Mouse (Mus musculus) T-helper 1 cell (primary cell): ENCODE data around the gene Olfr1394.

Source experiments
- in situ Hi-C: fragments of 300-600 bp; cut with MboI, MseI; formaldehyde crosslinking; loops from one replicate; pipeline ENCODE4 v1.15.1; 2025; ENCODE audit warnings: high pct_unique_total_duplicates

Olfr1394 gene

DNA sequence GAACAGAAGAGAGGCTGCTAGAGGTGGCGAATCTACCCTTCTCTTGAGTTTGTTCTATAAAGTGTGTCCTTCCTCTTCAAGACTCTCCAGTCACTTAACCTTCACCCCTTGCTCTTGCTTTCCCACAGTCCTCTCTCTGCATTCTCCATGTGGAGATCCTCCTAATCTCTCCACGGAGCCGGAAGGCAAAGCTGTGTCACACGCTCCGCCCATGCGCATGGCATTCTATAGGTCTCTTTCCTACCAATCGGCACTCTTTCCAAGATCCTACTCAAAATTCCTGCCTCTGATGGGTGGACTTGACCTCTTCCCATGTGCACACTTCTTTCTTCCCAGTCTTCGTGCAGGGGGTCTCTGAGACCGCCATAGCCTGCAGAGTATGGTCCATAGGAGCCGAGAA, 33.5 kb downstream of the Olfr1394 start:
- in situ Hi-C loops, result no loop called here

DNA sequence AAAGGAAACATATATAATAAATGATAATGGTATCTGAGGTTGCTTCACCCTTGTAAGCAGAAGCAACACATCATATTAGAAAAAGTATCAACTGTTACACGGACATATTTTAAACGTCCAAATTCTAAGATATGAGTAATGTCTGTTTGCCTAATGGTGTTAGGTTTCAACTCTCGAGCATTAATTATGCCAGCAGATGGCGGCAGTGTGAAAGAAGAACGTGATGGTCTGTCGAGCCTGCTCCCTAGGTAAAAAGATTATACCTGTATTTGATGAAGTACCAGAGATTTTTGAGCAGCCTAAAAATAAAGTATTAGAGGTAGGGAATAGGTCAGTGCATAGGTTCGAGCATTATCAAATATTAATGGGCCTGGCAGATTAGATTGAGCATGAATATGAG, 35.6 kb downstream of the Olfr1394 start:
- in situ Hi-C loops, result loop anchor here (10.0 kb wide), 2 partner anchors 405 to 1005 kb away; no protein-coding TSS in a partner anchor

DNA sequence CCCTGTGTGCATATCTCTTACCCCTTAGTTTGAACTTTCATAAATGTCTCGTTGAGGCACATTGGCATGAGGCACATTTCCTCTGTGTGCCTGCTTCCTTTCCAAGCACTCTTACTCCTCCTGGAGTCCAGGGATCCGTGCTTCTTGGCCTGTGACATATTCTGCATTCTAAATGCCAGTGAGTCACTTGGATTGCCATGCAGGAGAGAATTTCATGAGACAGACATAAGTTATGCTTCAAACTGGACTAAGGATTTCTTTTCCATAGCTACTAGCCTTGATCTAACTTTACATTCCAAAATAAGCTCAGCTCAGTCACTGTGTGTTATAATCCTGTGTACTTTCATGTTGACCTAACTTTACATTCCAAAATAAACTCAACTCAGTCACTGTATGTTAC, 36.9 kb downstream of the Olfr1394 start:
- in situ Hi-C loops, result loop anchor here (10.0 kb wide), 2 partner anchors 406 to 1004 kb away; no protein-coding TSS in a partner anchor

DNA sequence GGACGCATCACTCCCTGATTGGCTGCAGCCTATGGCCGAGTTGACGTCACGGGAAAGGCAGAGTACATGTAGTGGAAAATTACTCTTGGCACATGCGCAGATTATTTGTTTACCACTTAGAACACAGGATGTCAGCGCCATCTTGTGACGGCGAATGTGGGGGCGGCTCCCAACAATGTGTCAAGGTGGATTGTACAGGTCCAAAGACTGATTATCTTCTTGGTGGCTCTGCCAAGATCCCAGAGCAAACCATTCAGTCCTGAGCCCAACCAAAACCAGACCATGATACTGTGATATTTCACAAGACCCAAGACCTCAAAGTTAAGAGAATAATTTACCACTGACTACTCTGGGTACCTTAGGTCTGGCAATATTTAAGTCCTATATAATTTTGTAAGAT, 40.6 kb downstream of the Olfr1394 start:
- in situ Hi-C loops, result loop anchor here (5.0 to 10.0 kb wide), 3 partner anchors 68 to 1000 kb away; no protein-coding TSS in a partner anchor

DNA sequence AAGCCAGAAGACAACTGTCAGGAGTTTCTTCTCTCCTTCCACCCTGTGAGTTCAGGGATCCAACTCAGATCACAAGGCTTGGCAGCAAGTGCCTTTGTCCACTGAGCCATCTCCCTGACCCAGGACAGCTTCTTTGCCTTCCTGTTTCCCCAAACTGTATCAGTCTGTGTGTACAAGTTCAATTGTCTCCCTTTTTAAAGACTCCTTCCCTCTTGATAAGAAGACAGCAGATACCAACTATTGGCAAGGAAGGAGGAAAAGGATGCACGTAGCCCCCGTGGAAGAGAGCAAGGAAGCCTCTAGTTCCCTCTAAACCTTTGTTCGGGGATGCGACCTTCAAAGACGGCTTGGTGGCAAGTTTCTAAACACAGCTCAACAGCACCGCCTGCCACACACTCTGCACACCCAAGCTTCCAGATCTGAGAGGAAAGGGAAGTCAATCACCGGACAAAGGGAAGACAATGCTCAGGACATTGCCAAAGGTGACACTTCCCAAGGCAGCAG, 41.7 kb downstream of the Olfr1394 start:
- in situ Hi-C loops, result loop anchor here (5.0 to 10.0 kb wide), 3 partner anchors 66 to 999 kb away; no protein-coding TSS in a partner anchor

DNA sequence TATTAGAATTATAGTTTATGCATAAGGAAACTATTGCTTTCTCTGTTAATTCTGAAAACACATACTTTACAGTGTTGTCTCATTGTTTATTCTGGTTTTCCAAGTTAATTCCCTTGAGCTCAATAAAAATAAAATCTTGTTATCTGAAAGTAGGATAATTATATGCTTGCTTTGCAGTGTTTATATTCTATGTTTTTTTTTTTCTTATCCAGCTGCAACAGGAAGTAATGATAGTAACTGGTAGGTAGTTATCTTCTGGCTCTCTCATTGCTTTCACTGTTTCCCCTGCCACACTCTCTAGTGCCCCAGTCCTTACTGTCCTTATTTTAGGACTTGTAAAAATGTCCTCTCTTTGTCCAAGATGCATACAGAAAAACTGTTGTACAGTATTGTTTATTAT, 46.5 kb downstream of the Olfr1394 start:
- in situ Hi-C loops, result loop anchor here (10.0 kb wide), 1 partner anchor 396 kb away; the partner anchor contains the start of gene Rack1

DNA sequence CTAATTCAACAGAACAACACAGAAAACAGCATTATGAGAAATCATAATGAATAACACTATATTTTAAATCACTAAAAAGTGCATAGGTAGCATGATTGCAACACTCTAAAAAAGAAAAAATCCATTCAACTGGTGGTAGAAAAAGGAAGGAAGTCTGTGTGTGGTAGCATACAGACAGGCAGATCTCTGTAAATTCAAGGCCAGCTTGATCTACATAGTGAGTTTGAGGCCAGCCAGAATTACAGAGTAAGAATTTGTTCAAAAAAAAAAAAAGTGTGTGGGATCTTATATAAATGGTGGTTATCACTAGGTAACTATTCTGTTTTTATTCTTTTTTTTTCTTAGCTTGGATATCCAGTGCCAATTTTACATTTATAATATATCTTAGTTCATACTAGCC, 47.0 kb downstream of the Olfr1394 start:
- in situ Hi-C loops, result loop anchor here (10.0 kb wide), 1 partner anchor 396 kb away; the partner anchor contains the start of gene Rack1

DNA sequence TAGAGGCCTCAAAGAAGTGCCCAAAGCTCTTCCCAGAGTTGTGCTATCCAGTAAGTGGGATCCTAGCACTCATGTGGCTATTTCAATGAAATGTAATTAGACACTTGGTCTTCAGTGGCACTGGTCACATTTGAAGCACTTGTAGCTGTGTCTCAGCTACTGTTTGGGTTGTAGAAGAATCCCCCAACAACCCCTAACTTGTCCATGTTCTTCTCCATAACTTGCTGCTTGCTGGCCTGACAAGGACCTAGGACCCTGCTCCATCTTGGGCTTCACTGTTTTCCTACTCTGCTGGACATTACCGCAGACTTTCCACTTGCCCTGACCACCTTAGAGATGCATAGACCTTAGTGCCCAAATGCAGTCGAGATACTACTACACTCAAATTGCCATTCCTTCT, 47.9 kb downstream of the Olfr1394 start:
- in situ Hi-C loops, result loop anchor here (10.0 kb wide), 1 partner anchor 397 kb away; the partner anchor contains the start of gene Rack1

DNA sequence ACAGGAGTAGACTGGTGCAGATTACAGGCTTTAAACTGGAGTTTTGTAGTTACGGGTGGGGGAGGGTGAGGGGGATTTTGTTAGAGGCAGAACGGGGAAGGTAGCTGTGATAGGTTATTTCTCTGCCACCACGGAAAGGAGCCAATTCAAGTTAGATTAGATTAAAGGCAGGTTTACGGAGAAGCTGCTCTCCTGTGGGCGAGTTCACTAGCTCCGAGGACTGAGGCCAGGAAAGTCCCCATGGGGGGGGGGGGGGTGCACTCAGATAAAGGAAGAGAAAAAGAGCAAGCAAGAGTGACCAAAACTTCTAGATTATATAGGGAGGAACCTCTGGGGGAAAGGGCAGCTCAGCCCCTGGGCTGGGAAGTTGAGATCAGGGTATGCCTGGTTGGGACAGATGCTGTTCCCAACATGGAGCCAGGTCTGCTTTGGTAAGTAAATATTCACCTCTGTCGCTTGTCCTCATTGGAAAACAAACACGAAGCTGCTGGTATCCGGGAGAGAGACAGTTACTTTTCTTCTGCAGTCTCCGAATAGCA, 48.4 kb downstream of the Olfr1394 start:
- in situ Hi-C loops, result loop anchor here (10.0 kb wide), 1 partner anchor 398 kb away; the partner anchor contains the start of gene Rack1

DNA sequence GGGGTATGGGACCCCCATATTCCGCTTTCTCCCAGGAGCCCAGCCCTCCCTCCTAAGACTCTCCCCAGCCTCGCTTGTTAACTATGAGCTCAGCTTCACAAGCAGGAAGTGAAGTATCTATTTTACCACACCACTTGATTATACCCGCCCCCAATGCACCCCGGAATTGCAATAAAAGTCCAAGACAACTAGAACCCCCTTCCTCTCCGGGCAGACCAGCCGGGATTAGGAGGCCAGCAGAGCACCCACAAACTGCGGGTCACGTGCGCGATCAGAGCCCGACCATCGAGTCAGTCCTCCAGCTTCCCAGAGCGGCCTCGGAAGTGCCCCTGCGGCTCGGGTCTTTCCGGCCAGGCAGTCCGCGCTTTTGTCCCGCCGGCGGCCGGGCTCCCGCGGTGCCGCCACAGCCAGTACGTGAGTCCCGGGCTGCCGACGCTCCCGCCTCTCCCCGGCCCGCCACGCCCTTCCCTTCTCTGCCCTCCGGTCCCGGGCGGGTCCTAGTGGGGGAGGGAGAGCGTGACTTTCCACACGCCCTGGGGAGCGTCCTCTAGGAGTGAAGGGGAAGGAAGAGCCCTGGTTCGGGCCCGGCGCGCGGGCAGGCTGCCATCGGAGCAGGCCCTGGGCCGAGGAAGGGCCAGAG, 49.1 kb downstream of the Olfr1394 start, which contains the start of gene Zfp62:
Gene Zfp62, plus strand, starts transcription at position 164 of the 640 bp plus-strand sequence.
- in situ Hi-C loops, result loop anchor here (10.0 kb wide), 1 partner anchor 398 kb away; the partner anchor contains the start of gene Rack1

DNA sequence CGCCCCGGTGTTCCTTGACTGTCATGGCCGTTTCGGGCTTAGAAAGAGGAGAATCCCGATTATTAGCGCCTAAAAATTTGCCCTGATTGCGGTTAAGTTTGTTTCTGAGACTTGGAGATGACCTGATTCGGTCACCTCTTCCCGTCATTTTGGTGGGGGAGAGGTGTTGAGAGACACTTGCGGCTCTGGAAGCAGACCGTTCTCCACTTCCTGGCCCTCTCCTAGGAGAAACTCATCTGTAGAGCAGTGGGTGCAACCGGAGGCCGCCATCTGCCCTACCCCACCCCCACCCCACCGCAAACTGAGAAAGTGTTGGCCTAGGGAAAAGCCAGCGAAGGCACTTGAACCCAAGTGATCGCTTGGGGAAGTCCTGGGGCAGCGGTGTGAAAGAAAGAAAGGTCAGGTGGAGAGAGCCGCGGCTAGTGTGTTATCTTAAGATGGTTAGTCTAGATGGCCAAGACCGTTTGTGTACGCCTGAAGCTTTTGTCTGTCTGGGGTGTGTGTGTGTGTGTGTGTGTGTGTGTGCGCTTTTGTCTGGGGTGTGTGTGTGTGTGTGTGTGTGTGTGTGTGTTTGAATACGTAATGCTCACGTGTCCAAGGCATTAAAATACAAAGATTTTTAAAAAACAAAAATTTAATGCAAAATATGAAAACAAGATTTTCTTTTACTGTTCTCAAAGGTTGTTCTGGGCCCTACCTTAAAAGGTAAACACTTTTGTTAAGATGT, 49.8 kb downstream of the Olfr1394 start:
- in situ Hi-C loops, result loop anchor here (10.0 kb wide), 1 partner anchor 399 kb away; the partner anchor contains the start of gene Rack1

DNA sequence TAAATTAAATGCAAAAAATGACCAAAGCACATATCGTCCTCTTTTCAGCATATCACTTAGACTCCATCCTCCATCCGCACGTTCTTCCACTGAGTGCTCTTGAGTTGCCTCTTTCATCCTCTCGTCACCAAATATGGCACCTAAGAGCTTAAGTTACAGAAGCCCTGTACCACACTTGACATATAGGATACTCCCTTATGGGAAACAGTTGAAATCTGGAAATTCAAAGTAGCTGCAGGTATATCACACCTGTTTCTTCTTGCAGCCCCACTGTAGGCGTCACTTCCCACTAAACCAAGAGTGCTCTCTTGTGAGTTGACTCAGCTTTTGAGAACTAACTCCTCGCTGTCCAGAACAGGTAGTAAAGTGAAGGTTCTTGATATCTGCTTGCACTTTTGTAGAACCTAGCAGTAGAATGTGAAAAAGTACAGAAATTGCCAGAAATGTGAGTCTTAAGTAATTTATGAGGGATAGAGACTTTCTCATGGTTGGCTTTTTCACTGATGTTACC, 51.0 kb downstream of the Olfr1394 start:
- in situ Hi-C loops, result loop anchor here (10.0 kb wide), 1 partner anchor 400 kb away; the partner anchor contains the start of gene Rack1

DNA sequence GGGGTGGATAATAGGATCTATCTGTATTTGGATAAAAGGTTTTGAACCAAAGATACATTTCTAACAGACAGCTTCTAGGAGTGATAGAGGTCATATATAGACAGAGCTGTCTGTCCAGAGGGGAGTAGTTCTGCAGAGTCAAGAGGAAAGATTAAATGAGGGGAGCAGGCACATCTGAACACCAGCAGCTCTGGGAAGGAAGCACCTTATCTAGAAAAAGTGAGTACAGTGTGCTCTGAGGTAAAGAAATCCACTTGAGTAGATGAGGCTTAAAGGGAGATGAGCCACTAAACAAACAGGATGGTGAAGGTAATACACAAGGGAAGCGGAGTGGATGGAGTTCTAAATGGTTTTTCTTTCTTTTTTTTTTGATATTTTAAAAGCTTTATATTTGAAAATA, 53.3 kb downstream of the Olfr1394 start:
- in situ Hi-C loops, result loop anchor here (10.0 kb wide), 1 partner anchor 403 kb away; the partner anchor contains the start of gene Rack1
